In genomic region chr9:69390631-69391030, GRCm38 (mm10) we compare ENCODE assay signal across 25 mouse cellular contexts. TPM values are rescaled to one million over a fixed set of nuclear protein-coding genes. Genes with fewer than 3 reads are reported as not detected.
DNase-seq lines count a peak whose midpoint lies in the region; ATAC-seq and TF ChIP-seq lines count a peak whose summit lies in the region.
"Had no signal": no experiment of that assay in that cellular context is flagged by ENCODE, and none has a peak within 500 bp of the region (broad histone marks: within the 10 kb centered on the region; RNA-seq: fewer than 3 reads in every experiment).

No protein-coding gene starts in this region.

- no peak for TF ChIP-seq CTCF in left cerebral cortex, adult 2 months (IDR thresholded peaks at IDR 0.05)

- no peak overlapping the region for H3K27ac ChIP-seq in left cerebral cortex, adult 2 months
- H3K27ac ChIP-seq: forebrain, embryonic 10.5 days; forebrain, embryonic 13.5 days; gastrocnemius, adult 2 months; heart, embryonic 10.5 days; heart, embryonic 13.5 days; hindbrain, embryonic 14.5 days; hindbrain, postnatal 0 days had no signal

- ATAC-seq in megakaryocyte-erythroid progenitor cell, adult 5-6 weeks (replicated peaks; ENCODE audit: low FRiP score, low TSS enrichment, poor library complexity, severe bottlenecking), result no peak
- ATAC-seq: forebrain, embryonic 13.5 days; forebrain, postnatal 0 days; hindbrain, postnatal 0 days; inflammation-experienced regulatory T-cells, adult 6 months; intestine, embryonic 16.5 days had no signal

- DNase-seq in cerebellum, adult 9-10 months, result peak; percentile 52
- DNase-seq in cerebellum, postnatal 4 days (ENCODE audit: low spot score in 2 of 2), result no peak
- peak; percentile 78 for DNase-seq in heart, adult 11 months
- DNase-seq in heart, adult 9 months (ENCODE audit: low spot score in 2 of 2), result no peak
- DNase-seq in brain, adult 2 months (ENCODE audit: low read depth, low spot score), result peak; percentile 31
- no peak for DNase-seq in left cerebral cortex, adult 2 months (ENCODE audit: extremely low spot score in 1 of 2, low spot score in 2 of 2)
- DNase-seq: adrenal gland, adult 2 months; adrenal gland, postnatal 14 days; B cell, adult 2 months; forebrain, postnatal 0 days; gastrocnemius, adult 2 months; gastrocnemius, postnatal 14 days; heart, adult 18-20 months; heart, postnatal 14 days; heart, postnatal 4 days; kidney, adult 18-20 months had no signal

- intact Hi-C loops in left cerebral cortex, adult 2 months (cut with DNase I), result no loop called here

- H3K4me3 ChIP-seq in left cerebral cortex, adult 2 months, result no peak overlapping the region
- H3K4me3 ChIP-seq: forebrain, embryonic 10.5 days; forebrain, embryonic 13.5 days; gastrocnemius, adult 2 months; heart, embryonic 10.5 days; heart, embryonic 13.5 days had no signal

RNA-seq across cellular contexts. Expression of gene Ice2, which starts 7.1 kb away (rescaled TPM):
- 35.4 and 39.1 TPM in 2 replicates for total RNA-seq in megakaryocyte-erythroid progenitor cell, adult 5-6 weeks (2014; fragmentation: Nextera tagmentation)
- total RNA-seq in megakaryocyte-erythroid progenitor cell, adult 5-6 weeks (2017), result 27.5 and 31.1 TPM in 2 replicates
- 10 to 100 TPM; 10.1 to 11.6 TPM for total RNA-seq in left cerebral cortex, adult 2 months (2021)

Comparison
In these comparisons a context has a peak if more than half of its experiments do, and no peak if none do; other contexts are left out.
1. DNase-seq: peak in cerebellum, adult 9-10 months (single experiment), heart, adult 11 months (single experiment) and brain, adult 2 months (single experiment); none in cerebellum, postnatal 4 days (0 of 2), heart, adult 9 months (0 of 2) and left cerebral cortex, adult 2 months (0 of 2).